In genomic region chr7:16240978-16241303, GRCm38 (mm10) we compare ENCODE assay signal across 1 mouse cellular context.
TF ChIP-seq lines count a peak whose summit lies in the region.

No protein-coding gene starts in this region.

TF ChIP-seq in MEL, 35 proteins besides CTCF, POLR2A, EP300 and RAD21:
- TF ChIP-seq TCF12 (IDR thresholded peaks at IDR 0.05; ENCODE audit: low read depth, low read length) (no peak), MYB (IDR thresholded peaks at IDR 0.05; ENCODE audit: low read depth, low read length) (no peak), GATA1 (IDR thresholded peaks at IDR 0.05; ENCODE audit: low read depth, low read length) (no peak), TBP (IDR thresholded peaks at IDR 0.05; ENCODE audit: low read depth, low read length) (no peak), SIN3A (IDR thresholded peaks at IDR 0.05; ENCODE audit: low read length) (no peak), KAT2A (conservative IDR thresholded peaks at IDR 0.05; ENCODE audit: low read depth, low read length) (no peak), NELFE (IDR thresholded peaks at IDR 0.05; ENCODE audit: low read depth, low read length) (no peak), MAFK (IDR thresholded peaks at IDR 0.05; ENCODE audit: borderline replicate concordance, low read depth, low read length) (no peak), UBTF (IDR thresholded peaks at IDR 0.05; ENCODE audit: borderline replicate concordance, insufficient read depth, low read depth, low read length) (no peak), TAL1 (IDR thresholded peaks at IDR 0.05; ENCODE audit: low read length) (no peak), MAX (IDR thresholded peaks at IDR 0.05; ENCODE audit: low read length) (no peak), MXI1 (IDR thresholded peaks at IDR 0.05; ENCODE audit: low read depth, low read length) (no peak), E2F4 (IDR thresholded peaks at IDR 0.05; ENCODE audit: borderline replicate concordance, low read depth, low read length) (no peak), CHD1 (IDR thresholded peaks at IDR 0.05; ENCODE audit: low read depth, low read length) (no peak), MAZ (IDR thresholded peaks at IDR 0.05; ENCODE audit: low read depth, low read length) (no peak), GABPA (IDR thresholded peaks at IDR 0.05; ENCODE audit: low read depth, low read length) (no peak), ELF1 (IDR thresholded peaks at IDR 0.05; ENCODE audit: low read depth, low read length) (no peak), ZKSCAN1 (IDR thresholded peaks at IDR 0.05; ENCODE audit: low read depth, low read length) (no peak), POLR2AphosphoS5 (IDR thresholded peaks at IDR 0.05; ENCODE audit: borderline replicate concordance, low read depth, low read length) (no peak)
